18 mouse cellular contexts compared by ENCODE assay signal in the genomic region with DNA sequence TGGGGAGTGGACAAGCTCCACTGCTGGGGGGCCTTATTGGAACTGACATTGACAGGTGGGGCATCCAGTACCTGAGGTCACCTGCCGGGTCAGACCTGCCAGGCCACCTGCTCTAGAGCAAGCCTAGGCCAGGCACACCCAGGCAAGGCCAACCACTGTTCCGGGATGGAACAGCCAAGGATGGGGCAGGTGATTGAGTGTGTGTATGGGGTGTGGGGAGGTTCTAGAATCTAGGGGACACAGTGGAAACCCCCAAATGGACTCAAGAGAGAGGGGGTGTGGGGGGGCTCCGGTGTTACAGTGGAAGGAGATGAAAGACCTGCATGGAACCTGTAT. TPM values are rescaled to one million over a fixed set of nuclear protein-coding genes. Genes with fewer than 3 reads are reported as not detected.
"Had no signal": no experiment of that assay in that cellular context is flagged by ENCODE, and none has a peak within 500 bp of the region (broad histone marks: within the 10 kb centered on the region; RNA-seq: fewer than 3 reads in every experiment).

No protein-coding gene starts in this region.

- H3K4me1 ChIP-seq: kidney, embryonic 15.5 days; limb, embryonic 13.5 days; stomach, embryonic 15.5 days had no signal

- H3K27me3 ChIP-seq: limb, embryonic 13.5 days; neural tube, embryonic 13.5 days; stomach, embryonic 15.5 days had no signal

- H3K27ac ChIP-seq: kidney, embryonic 15.5 days; limb, embryonic 13.5 days; liver, embryonic 14.5 days; neural tube, embryonic 13.5 days; stomach, embryonic 15.5 days had no signal

- H3K36me3 ChIP-seq: kidney, embryonic 15.5 days; limb, embryonic 13.5 days; neural tube, embryonic 13.5 days; stomach, embryonic 15.5 days had no signal

- H3K4me3 ChIP-seq: kidney, embryonic 15.5 days; limb, embryonic 13.5 days; neural tube, embryonic 13.5 days; stomach, embryonic 15.5 days had no signal

- DNase-seq: kidney, adult 2 months; kidney, postnatal 14 days; left cerebral cortex, postnatal 4 days; lung, adult 18-20 months; retina, postnatal 1 day; right cerebral cortex, postnatal 4 days; thymus, adult 2 months; thymus, postnatal 25 days had no signal

- H3K4me2 ChIP-seq: kidney, embryonic 15.5 days; limb, embryonic 13.5 days; neural tube, embryonic 13.5 days; stomach, embryonic 15.5 days had no signal

- H3K9me3 ChIP-seq: kidney, embryonic 15.5 days; limb, embryonic 13.5 days; neural tube, embryonic 13.5 days; stomach, embryonic 15.5 days had no signal

- H3K9ac ChIP-seq: kidney, embryonic 15.5 days; limb, embryonic 13.5 days; liver, embryonic 14.5 days; neural tube, embryonic 13.5 days; stomach, embryonic 15.5 days had no signal

RNA-seq across cellular contexts. Expression of a gene that starts 21.2 kb away (rescaled TPM):
- total RNA-seq: layer of hippocampus, postnatal 14 days; left cerebral cortex, postnatal 10 days; left cerebral cortex, postnatal 4 days; liver, adult 2 months; megakaryocyte-erythroid progenitor cell, adult 5-6 weeks had no signal
- polyA plus RNA-seq: kidney, embryonic 15.5 days; liver, adult 2 months; liver, embryonic 14.5 days; neural tube, embryonic 13.5 days; spleen, adult 2 months had no signal
